Mouse (Mus musculus): Measurements from ENCODE around the gene Kptn.

DNA sequence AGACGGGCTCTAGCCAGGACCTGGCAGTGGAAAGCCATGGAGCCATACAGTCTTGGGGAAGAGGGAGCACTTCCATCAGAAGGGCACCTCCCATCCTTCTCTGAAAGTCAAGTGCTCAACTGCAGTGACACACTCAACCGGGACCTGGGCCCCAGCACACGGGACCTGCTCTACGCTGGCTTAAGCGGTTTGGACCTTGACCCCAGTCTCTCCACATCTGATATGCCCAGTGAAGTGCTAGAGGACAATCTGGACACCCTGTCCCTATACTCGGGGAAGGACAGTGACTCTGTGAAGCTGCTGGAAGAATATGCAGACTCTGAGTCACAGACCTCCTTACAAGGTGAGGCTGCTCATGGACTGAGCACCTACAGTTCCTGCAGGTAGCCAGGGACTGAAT, 47.8 kb upstream of the Kptn start:
- TF ChIP-seq POLR2A (IDR thresholded peaks at IDR 0.05; ENCODE audit: insufficient read depth, low read depth, low read length) (no peak), CTCF (IDR thresholded peaks at IDR 0.05; ENCODE audit: insufficient read depth, low read depth, low read length) (no peak)
